Mouse (Mus musculus): ENCODE data around the gene Tmem248. TPM values are rescaled to one million over a fixed set of nuclear protein-coding genes. Genes with fewer than 3 reads are reported as not detected.
A peak's percentile ranks its signal among the peaks of the same experiment; 100 is the strongest.

The Tmem248 gene
- polyA plus RNA-seq, 1 experiment from 2014 or later: 30.3 TPM

GRCm38 (mm10) chr5:130217406-130217805 lies 525 bp downstream of the Tmem248 start:
- Histone ChIP-seq H3K27ac (ENCODE audit: low read depth, low read length) (no peak overlapping the region), H3K4me1 (ENCODE audit: control insufficient read depth, insufficient read depth, low read length) (peaks cover 6% of the 10 kb centered on the region; the same call in 1 of the 2 replicates), H3K4me2 (no peak overlapping the region), H3K27me3 (ENCODE audit: control insufficient read depth, insufficient read depth, low read length) (no peaks in the 10 kb centered on the region), H3K9me3 (ENCODE audit: control insufficient read depth, low read length) (no peaks in the 10 kb centered on the region), H3K4me3 (ENCODE audit: low read depth, low read length) (no peak overlapping the region), H3K9ac (ENCODE audit: low read length) (no peak overlapping the region), H3K36me3 (ENCODE audit: control insufficient read depth, insufficient read depth, low read length) (no peaks in the 10 kb centered on the region)
- 97% methylated on average over 4 of the region's 4 CpGs for WGBS
- no peak for ATAC-seq (ENCODE audit: low FRiP score)
- no peak for DNase-seq (ENCODE audit: low spot score, missing footprints)

GRCm38 (mm10) chr5:130218336-130218735 lies 1.5 kb downstream of the Tmem248 start:
- no peak overlapping the region for H3K4me2 ChIP-seq
- no peaks in the 10 kb centered on the region for H3K36me3 ChIP-seq (ENCODE audit: control insufficient read depth, insufficient read depth, low read length)
- H3K27me3 ChIP-seq (ENCODE audit: control insufficient read depth, insufficient read depth, low read length): no peaks in the 10 kb centered on the region
- DNase-seq (ENCODE audit: low spot score, missing footprints) (no peak), ATAC-seq (ENCODE audit: low FRiP score) (no peak)
- H3K27ac ChIP-seq (ENCODE audit: low read depth, low read length): no peak overlapping the region
- 95% methylated on average over 5 of the region's 5 CpGs for WGBS
- H3K9me3 ChIP-seq (ENCODE audit: control insufficient read depth, low read length): no peaks in the 10 kb centered on the region
- no peak overlapping the region for H3K9ac ChIP-seq (ENCODE audit: low read length)
- no peak overlapping the region for H3K4me3 ChIP-seq (ENCODE audit: low read depth, low read length)
- H3K4me1 ChIP-seq (ENCODE audit: control insufficient read depth, insufficient read depth, low read length): peaks cover 9% of the 10 kb centered on the region

GRCm38 (mm10) chr5:130221316-130221715 lies 4.4 kb downstream of the Tmem248 start:
- Histone ChIP-seq H3K4me1 (ENCODE audit: control insufficient read depth, insufficient read depth, low read length) (peaks cover 12% of the 10 kb centered on the region), H3K9ac (ENCODE audit: low read length) (peak overlapping the region; percentile 97), H3K36me3 (ENCODE audit: control insufficient read depth, insufficient read depth, low read length) (no peaks in the 10 kb centered on the region), H3K27ac (ENCODE audit: low read depth, low read length) (no peak overlapping the region), H3K4me2 (peak overlapping the region; percentile 61), H3K9me3 (ENCODE audit: control insufficient read depth, low read length) (no peaks in the 10 kb centered on the region), H3K27me3 (ENCODE audit: control insufficient read depth, insufficient read depth, low read length) (no peaks in the 10 kb centered on the region), H3K4me3 (ENCODE audit: low read depth, low read length) (peak overlapping the region; percentile 99)
- WGBS: 44% methylated on average over 2 of the region's 2 CpGs
- DNase-seq (ENCODE audit: low spot score, missing footprints) (no peak), ATAC-seq (ENCODE audit: low FRiP score) (no peak)

GRCm38 (mm10) chr5:130221760-130222145 lies 4.9 kb downstream of the Tmem248 start:
- ATAC-seq (ENCODE audit: low FRiP score) (peak; percentile 53), DNase-seq (ENCODE audit: low spot score, missing footprints) (no peak)
- Histone ChIP-seq H3K27me3 (ENCODE audit: control insufficient read depth, insufficient read depth, low read length) (no peaks in the 10 kb centered on the region), H3K4me2 (peak overlapping the region; percentile 61), H3K4me3 (ENCODE audit: low read depth, low read length) (peak overlapping the region; percentile 99), H3K4me1 (ENCODE audit: control insufficient read depth, insufficient read depth, low read length) (peaks cover 12% of the 10 kb centered on the region), H3K9ac (ENCODE audit: low read length) (peak overlapping the region; percentile 97), H3K9me3 (ENCODE audit: control insufficient read depth, low read length) (no peaks in the 10 kb centered on the region), H3K27ac (ENCODE audit: low read depth, low read length) (peak overlapping the region; percentile 28; the same call in 1 of the 2 replicates), H3K36me3 (ENCODE audit: control insufficient read depth, insufficient read depth, low read length) (no peaks in the 10 kb centered on the region)
- WGBS: 1% methylated on average over 10 of the region's 10 CpGs

- ATAC-seq (ENCODE audit: low FRiP score): peak; percentile 90
- DNase-seq (ENCODE audit: low spot score, missing footprints): peak; percentile 100
- peak overlapping the region; percentile 97 for H3K9ac ChIP-seq (ENCODE audit: low read length)
- under 1% methylated on average over 88 of the region's 88 CpGs for WGBS
- no peaks in the 10 kb centered on the region for H3K36me3 ChIP-seq (ENCODE audit: control insufficient read depth, insufficient read depth, low read length)
- no peaks in the 10 kb centered on the region for H3K27me3 ChIP-seq (ENCODE audit: control insufficient read depth, insufficient read depth, low read length)
- H3K4me1 ChIP-seq (ENCODE audit: control insufficient read depth, insufficient read depth, low read length): peaks cover 12% of the 10 kb centered on the region
- peak overlapping the region; percentile 61 for H3K4me2 ChIP-seq
- no peaks in the 10 kb centered on the region for H3K9me3 ChIP-seq (ENCODE audit: control insufficient read depth, low read length)
- peak overlapping the region; percentile 99 for H3K4me3 ChIP-seq (ENCODE audit: low read depth, low read length)
- H3K27ac ChIP-seq (ENCODE audit: low read depth, low read length): peak overlapping the region; percentile 51
These were observed 5.5 kb downstream of the Tmem248 start for GRCm38 (mm10) chr5:130222146-130223004.

- Histone ChIP-seq H3K27me3 (ENCODE audit: control insufficient read depth, insufficient read depth, low read length) (no peaks in the 10 kb centered on the region), H3K4me2 (no peak overlapping the region), H3K9me3 (ENCODE audit: control insufficient read depth, low read length) (no peaks in the 10 kb centered on the region), H3K4me3 (ENCODE audit: low read depth, low read length) (no peak overlapping the region), H3K27ac (ENCODE audit: low read depth, low read length) (no peak overlapping the region), H3K9ac (ENCODE audit: low read length) (no peak overlapping the region), H3K36me3 (ENCODE audit: control insufficient read depth, insufficient read depth, low read length) (peaks cover 2% of the 10 kb centered on the region), H3K4me1 (ENCODE audit: control insufficient read depth, insufficient read depth, low read length) (peaks cover 6% of the 10 kb centered on the region)
- ATAC-seq (ENCODE audit: low FRiP score): no peak
- 95% methylated on average over 3 of the region's 3 CpGs for WGBS
- DNase-seq (ENCODE audit: low spot score, missing footprints): no peak
These were observed 9.9 kb downstream of the Tmem248 start for GRCm38 (mm10) chr5:130226790-130227189.

GRCm38 (mm10) chr5:130228120-130228519 lies 11.2 kb downstream of the Tmem248 start:
- H3K36me3 ChIP-seq (ENCODE audit: control insufficient read depth, insufficient read depth, low read length): peaks cover 13% of the 10 kb centered on the region

GRCm38 (mm10) chr5:130236302-130236701 lies 19.4 kb downstream of the Tmem248 start:
- 93% methylated on average over 8 of the region's 8 CpGs for WGBS
- no peak overlapping the region for H3K4me2 ChIP-seq
- no peak overlapping the region for H3K27ac ChIP-seq (ENCODE audit: low read depth, low read length)
- no peak overlapping the region for H3K9ac ChIP-seq (ENCODE audit: low read length)
- H3K4me1 ChIP-seq (ENCODE audit: control insufficient read depth, insufficient read depth, low read length): no peaks in the 10 kb centered on the region
- H3K36me3 ChIP-seq (ENCODE audit: control insufficient read depth, insufficient read depth, low read length): peaks cover 61% of the 10 kb centered on the region
- no peaks in the 10 kb centered on the region for H3K9me3 ChIP-seq (ENCODE audit: control insufficient read depth, low read length)
- H3K4me3 ChIP-seq (ENCODE audit: low read depth, low read length): no peak overlapping the region
- no peak for ATAC-seq (ENCODE audit: low FRiP score)
- DNase-seq (ENCODE audit: low spot score, missing footprints): no peak
- no peaks in the 10 kb centered on the region for H3K27me3 ChIP-seq (ENCODE audit: control insufficient read depth, insufficient read depth, low read length)

More at GRCm38 (mm10) chr5:130228120-130228519, 11.2 kb downstream of the Tmem248 start:
- no peak overlapping the region for H3K9ac ChIP-seq (ENCODE audit: low read length)
- no peaks in the 10 kb centered on the region for H3K27me3 ChIP-seq (ENCODE audit: control insufficient read depth, insufficient read depth, low read length)
- H3K4me2 ChIP-seq: no peak overlapping the region
- ATAC-seq (ENCODE audit: low FRiP score): no peak
- WGBS: 94% methylated on average over 4 of the region's 4 CpGs
- no peaks in the 10 kb centered on the region for H3K9me3 ChIP-seq (ENCODE audit: control insufficient read depth, low read length)
- no peak for DNase-seq (ENCODE audit: low spot score, missing footprints)
- no peak overlapping the region for H3K27ac ChIP-seq (ENCODE audit: low read depth, low read length)
- no peak overlapping the region for H3K4me3 ChIP-seq (ENCODE audit: low read depth, low read length)
- H3K4me1 ChIP-seq (ENCODE audit: control insufficient read depth, insufficient read depth, low read length): peaks cover 5% of the 10 kb centered on the region

- Histone ChIP-seq H3K4me2 (no peak overlapping the region), H3K4me1 (ENCODE audit: control insufficient read depth, insufficient read depth, low read length) (no peaks in the 10 kb centered on the region), H3K9ac (ENCODE audit: low read length) (no peak overlapping the region), H3K36me3 (ENCODE audit: control insufficient read depth, insufficient read depth, low read length) (peaks cover 54% of the 10 kb centered on the region), H3K27ac (ENCODE audit: low read depth, low read length) (no peak overlapping the region), H3K27me3 (ENCODE audit: control insufficient read depth, insufficient read depth, low read length) (no peaks in the 10 kb centered on the region), H3K4me3 (ENCODE audit: low read depth, low read length) (no peak overlapping the region), H3K9me3 (ENCODE audit: control insufficient read depth, low read length) (no peaks in the 10 kb centered on the region)
- DNase-seq (ENCODE audit: low spot score, missing footprints) (no peak), ATAC-seq (ENCODE audit: low FRiP score) (no peak)
- 94% methylated on average over 7 of the region's 7 CpGs for WGBS
These were observed 22.4 kb downstream of the Tmem248 start for GRCm38 (mm10) chr5:130239236-130239635.

Measured in midbrain, embryonic 11.5 days (tissue).